Mouse (Mus musculus) mesoderm, embryonic 11.5 days (tissue): ENCODE measurements around the gene Bcan.

Source experiments
- DNase-seq: peaks from one replicate; pipeline ENCODE4 v3.0.0-alpha.2; 2012; ENCODE audit warnings: low read depth, low spot score

Bcan gene

GRCm38 (mm10) chr3:87972203-87972664 lies 27.8 kb downstream of the Bcan start:
- peak; percentile 77 for DNase-seq

GRCm38 (mm10) chr3:87971489-87972202 lies 28.4 kb downstream of the Bcan start:
- no peak for DNase-seq

- DNase-seq: peak; percentile 93
Observed at GRCm38 (mm10) chr3:87970939-87971488, 29.0 kb downstream of the Bcan start, which contains the start of gene Nes. Nes (plus strand) TSS chr3:87971078.

GRCm38 (mm10) chr3:87970184-87970938 lies 29.7 kb downstream of the Bcan start:
- DNase-seq: peak; percentile 83

GRCm38 (mm10) chr3:87960586-87961191 lies 39.3 kb downstream of the Bcan start:
- DNase-seq: peak; percentile 96

- DNase-seq: no peak
Observed at GRCm38 (mm10) chr3:87960191-87960585, 39.8 kb downstream of the Bcan start.

- DNase-seq: no peak
Observed at GRCm38 (mm10) chr3:87959371-87959770, 40.7 kb downstream of the Bcan start.

- no peak for DNase-seq
Observed at GRCm38 (mm10) chr3:87958967-87959366, 41.1 kb downstream of the Bcan start.

GRCm38 (mm10) chr3:87958476-87958875 lies 41.6 kb downstream of the Bcan start:
- DNase-seq: no peak

- DNase-seq: no peak
Observed at GRCm38 (mm10) chr3:87958056-87958455, 42.0 kb downstream of the Bcan start.

GRCm38 (mm10) chr3:87952440-87952839 lies 47.6 kb downstream of the Bcan start:
- DNase-seq: peak; percentile 56

- no peak for DNase-seq
Observed at GRCm38 (mm10) chr3:87951946-87952345, 48.1 kb downstream of the Bcan start.

GRCm38 (mm10) chr3:87949955-87950515 lies 50.0 kb downstream of the Bcan start:
- DNase-seq: peak; percentile 55

GRCm38 (mm10) chr3:87949266-87949954 lies 50.6 kb downstream of the Bcan start:
- peak; percentile 68 for DNase-seq

GRCm38 (mm10) chr3:87948378-87949265 lies 51.4 kb downstream of the Bcan start, which contains the start of gene Crabp2:
Crabp2 (plus strand) TSS chr3:87948666.
- DNase-seq: peak; percentile 77

GRCm38 (mm10) chr3:87947811-87948199 lies 52.2 kb downstream of the Bcan start:
- DNase-seq: peak; percentile 90

- no peak for DNase-seq
Observed at GRCm38 (mm10) chr3:87947056-87947810, 52.8 kb downstream of the Bcan start.

- DNase-seq: no peak
Observed at GRCm38 (mm10) chr3:87946541-87946860, 53.5 kb downstream of the Bcan start.

GRCm38 (mm10) chr3:87945781-87946540 lies 54.1 kb downstream of the Bcan start:
- peak; percentile 50 for DNase-seq
